Mouse (Mus musculus) testis, postnatal 10 days (tissue): ENCODE data around the gene A730046J19Rik.

Experiments used
- DNase-seq: peaks from one replicate; pipeline ENCODE4 v3.0.0; 2021; ENCODE audit warnings: low spot score

The A730046J19Rik gene

DNA sequence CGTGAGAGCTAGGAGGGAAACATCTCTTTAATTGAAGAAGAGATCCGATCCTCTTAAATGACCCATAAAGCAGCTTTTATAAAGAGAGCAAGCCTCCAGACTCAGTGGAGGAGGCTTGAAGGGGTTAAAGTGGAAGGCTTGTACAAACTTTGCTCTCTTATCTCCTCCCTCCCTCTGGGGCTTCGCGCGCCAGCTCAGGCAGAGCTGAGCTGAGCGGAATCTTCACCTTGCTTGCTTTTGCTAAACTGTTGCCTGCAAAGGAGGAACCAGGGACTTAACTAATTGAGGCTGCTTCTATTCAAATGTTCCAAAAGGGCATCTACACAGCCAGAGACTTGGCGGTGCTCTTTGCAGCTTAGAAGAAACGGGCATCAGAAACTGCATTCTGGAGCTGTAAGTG lies at the start of gene A730046J19Rik:
TSS of gene A730046J19Rik (plus strand) at position 173 of the 400 bp plus-strand sequence.
- DNase-seq, result no peak

- DNase-seq, result no peak
Observed at GRCm38 (mm10) chrX:144104619-144105416, 48.7 kb upstream of the A730046J19Rik start.

DNA sequence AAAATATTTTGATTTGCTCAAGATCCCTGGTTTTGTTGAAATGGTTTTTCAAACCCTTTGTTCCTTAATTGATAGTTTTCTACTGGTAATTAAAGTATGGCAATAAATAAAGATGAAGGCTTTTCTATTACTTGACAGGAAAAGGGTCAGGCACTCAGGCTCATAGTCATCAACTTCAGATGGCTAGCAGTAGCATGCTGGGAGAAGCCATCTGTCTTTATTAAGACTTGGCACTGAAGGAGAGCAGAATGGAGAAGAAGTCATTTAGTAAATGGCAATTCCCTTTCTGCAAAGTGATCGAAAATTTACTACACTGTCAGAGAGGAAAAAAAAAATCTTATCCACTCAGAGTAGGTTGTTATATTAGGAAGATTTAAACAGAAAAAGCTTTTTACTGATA lies 17.2 kb upstream of the A730046J19Rik start:
- no peak for DNase-seq

GRCm38 (mm10) chrX:144149987-144150386 lies 3.5 kb upstream of the A730046J19Rik start:
- DNase-seq, result no peak

GRCm38 (mm10) chrX:144154111-144154510 lies 616 bp downstream of the A730046J19Rik start:
- no peak for DNase-seq

DNA sequence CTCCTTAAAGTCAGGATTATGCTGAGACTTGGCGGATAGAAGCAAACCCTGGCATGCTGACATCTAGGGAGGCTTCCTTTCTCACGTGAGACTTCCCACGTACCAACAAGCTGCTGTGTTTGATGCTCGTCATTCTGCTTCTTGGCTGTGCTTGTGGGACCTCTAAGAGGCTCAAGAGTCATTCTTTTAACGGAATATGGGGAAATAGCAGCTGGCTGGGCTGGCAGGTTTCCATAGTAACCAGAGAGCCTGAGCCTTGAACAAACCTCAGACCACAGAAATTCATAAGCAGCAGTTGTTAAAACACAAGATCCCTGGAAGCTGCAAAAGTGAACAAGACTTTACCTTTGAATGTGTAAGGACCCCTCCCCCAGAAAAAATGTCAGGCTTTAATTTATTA lies 9.4 kb downstream of the A730046J19Rik start:
- no peak for DNase-seq
